Mouse (Mus musculus): ENCODE measurements around the gene Gimap9.

DNA sequence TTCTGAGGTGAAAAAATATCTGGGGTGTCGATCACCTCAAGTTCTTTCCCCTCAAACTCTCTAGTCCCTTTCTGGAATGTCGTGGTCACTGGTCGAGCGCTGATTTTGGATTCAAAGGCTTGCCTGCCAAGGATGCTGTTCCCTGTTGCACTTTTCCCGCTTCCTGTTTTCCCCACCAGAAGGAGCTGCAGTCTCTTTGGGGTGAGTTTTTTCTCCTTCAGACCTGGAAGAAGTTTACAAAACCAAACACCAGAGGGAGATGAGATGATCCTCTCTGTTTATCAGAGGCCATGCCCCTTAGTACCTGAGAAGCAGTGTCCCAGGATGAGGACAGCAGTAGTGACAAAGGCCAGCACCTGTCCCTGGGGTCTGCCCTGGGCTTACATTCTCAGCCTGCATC is 26.7 kb downstream of the Gimap9 start:
- no peak for TF ChIP-seq POLR2A (IDR thresholded peaks at IDR 0.05; ENCODE audit: borderline replicate concordance, insufficient read depth, low read length)
- no peak for TF ChIP-seq CTCF (IDR thresholded peaks at IDR 0.05; ENCODE audit: borderline replicate concordance, insufficient read depth, low read depth, low read length)

Measured in cerebellum, adult 2 months (tissue).